Mouse (Mus musculus): ENCODE measurements at regions not wholly inside any gene's neighbourhood (a gene's known extent, or its start where the extent isn't known, plus 50 kb on each side); places are given as distances from the start of the nearest gene placed in this dataset.

- no peak for TF ChIP-seq POLR2A (IDR thresholded peaks at IDR 0.05; ENCODE audit: borderline replicate concordance, low read depth, low read length)
- no peak for TF ChIP-seq CTCF (IDR thresholded peaks at IDR 0.05; ENCODE audit: low read depth, low read length)
Measured at GRCm38 (mm10) chr13:52068886-52069439, 222.5 kb downstream of the Gadd45g start.
